Mouse (Mus musculus): ENCODE measurements around the gene Fgf11.

Fgf11 gene

GRCm38 (mm10) chr11:69784793-69785272 is 16.8 kb downstream of the Fgf11 start:
- DNase-seq (ENCODE audit: low spot score in 2 of 2): no peak

GRCm38 (mm10) chr11:69781828-69782227 is 19.8 kb downstream of the Fgf11 start:
- no peak for DNase-seq (ENCODE audit: low spot score in 2 of 2)

GRCm38 (mm10) chr11:69778985-69779384 is 22.7 kb downstream of the Fgf11 start:
- DNase-seq (ENCODE audit: low spot score in 2 of 2): no peak

- DNase-seq (ENCODE audit: low spot score in 2 of 2): no peak
Observed at GRCm38 (mm10) chr11:69778258-69778982, 23.2 kb downstream of the Fgf11 start.

GRCm38 (mm10) chr11:69777504-69778257 is 24.0 kb downstream of the Fgf11 start:
- DNase-seq (ENCODE audit: low spot score in 2 of 2): no peak

GRCm38 (mm10) chr11:69776488-69776887 is 25.2 kb downstream of the Fgf11 start:
- no peak for DNase-seq (ENCODE audit: low spot score in 2 of 2)

- DNase-seq (ENCODE audit: low spot score in 2 of 2): no peak
Observed at GRCm38 (mm10) chr11:69775716-69776115, 25.9 kb downstream of the Fgf11 start.

- DNase-seq (ENCODE audit: low spot score in 2 of 2): no peak
Observed at GRCm38 (mm10) chr11:69774961-69775360, 26.7 kb downstream of the Fgf11 start.

- no peak for DNase-seq (ENCODE audit: low spot score in 2 of 2)
Observed at GRCm38 (mm10) chr11:69767625-69767909, 34.1 kb downstream of the Fgf11 start.

GRCm38 (mm10) chr11:69766872-69767624 is 34.6 kb downstream of the Fgf11 start:
- no peak for DNase-seq (ENCODE audit: low spot score in 2 of 2)

GRCm38 (mm10) chr11:69766126-69766609 is 35.5 kb downstream of the Fgf11 start:
- peak in 1 of 2 experiments; percentile 64 for DNase-seq (ENCODE audit: low spot score in 2 of 2)

- no peak for DNase-seq (ENCODE audit: low spot score in 2 of 2)
Observed at GRCm38 (mm10) chr11:69765221-69766125, 36.2 kb downstream of the Fgf11 start, which contains the start of gene Zbtb4. Gene Zbtb4 (plus strand): TSS chr11:69765912.

GRCm38 (mm10) chr11:69763551-69763950 is 38.1 kb downstream of the Fgf11 start:
- DNase-seq (ENCODE audit: low spot score in 2 of 2): no peak

GRCm38 (mm10) chr11:69761868-69762267 is 39.8 kb downstream of the Fgf11 start, which contains the start of gene Slc35g3:
Gene Slc35g3 (minus strand): TSS chr11:69761968.
- no peak for DNase-seq (ENCODE audit: low spot score in 2 of 2)

- no peak for DNase-seq (ENCODE audit: low spot score in 2 of 2)
Observed at GRCm38 (mm10) chr11:69760901-69761200, 40.8 kb downstream of the Fgf11 start.

- DNase-seq (ENCODE audit: low spot score in 2 of 2): no peak
Observed at GRCm38 (mm10) chr11:69760160-69760900, 41.3 kb downstream of the Fgf11 start.

GRCm38 (mm10) chr11:69758971-69759721 is 42.5 kb downstream of the Fgf11 start:
- peak in 1 of 2 experiments; percentile 82 for DNase-seq (ENCODE audit: low spot score in 2 of 2)

- DNase-seq (ENCODE audit: low spot score in 2 of 2): peak; percentile 94 to 97
Observed at GRCm38 (mm10) chr11:69758478-69758970, 43.1 kb downstream of the Fgf11 start, which contains the start of gene Polr2a. Gene Polr2a (minus strand): TSS chr11:69758637.

- DNase-seq (ENCODE audit: low spot score in 2 of 2): peak; percentile 93 to 96
Observed at GRCm38 (mm10) chr11:69758090-69758456, 43.6 kb downstream of the Fgf11 start.
